Mouse (Mus musculus): Measurements from ENCODE around the gene Hps1.

Gene Hps1

GRCm38 (mm10) chr19:42755148-42755870, 24.5 kb downstream of the Hps1 start:
- in situ Hi-C loops (cut with MboI, MseI) = no loop called here

- in situ Hi-C loops (cut with MboI, MseI) = no loop called here
Measured at GRCm38 (mm10) chr19:42753141-42753917, 26.4 kb downstream of the Hps1 start.

GRCm38 (mm10) chr19:42752363-42752931, 27.3 kb downstream of the Hps1 start, which contains the start of gene Pyroxd2:
Pyroxd2 (minus strand) TSS chr19:42752775.
- in situ Hi-C loops (cut with MboI, MseI) = no loop called here

GRCm38 (mm10) chr19:42750196-42750595, 29.6 kb downstream of the Hps1 start:
- in situ Hi-C loops (cut with MboI, MseI) = no loop called here

- in situ Hi-C loops (cut with MboI, MseI) = no loop called here
Measured at GRCm38 (mm10) chr19:42746702-42747101, 33.1 kb downstream of the Hps1 start.

GRCm38 (mm10) chr19:42745869-42746224, 33.9 kb downstream of the Hps1 start:
- in situ Hi-C loops (cut with MboI, MseI) = no loop called here

- in situ Hi-C loops (cut with MboI, MseI) = no loop called here
Measured at GRCm38 (mm10) chr19:42745084-42745868, 34.5 kb downstream of the Hps1 start.

GRCm38 (mm10) chr19:42744162-42744586, 35.6 kb downstream of the Hps1 start:
- in situ Hi-C loops (cut with MboI, MseI) = no loop called here

GRCm38 (mm10) chr19:42743261-42743660, 36.5 kb downstream of the Hps1 start:
- in situ Hi-C loops (cut with MboI, MseI) = no loop called here

GRCm38 (mm10) chr19:42741884-42742283, 37.9 kb downstream of the Hps1 start:
- in situ Hi-C loops (cut with MboI, MseI) = no loop called here

- in situ Hi-C loops (cut with MboI, MseI) = no loop called here
Measured at GRCm38 (mm10) chr19:42740163-42740899, 39.4 kb downstream of the Hps1 start.

GRCm38 (mm10) chr19:42739734-42740133, 40.0 kb downstream of the Hps1 start:
- in situ Hi-C loops (cut with MboI, MseI) = no loop called here

GRCm38 (mm10) chr19:42737753-42738152, 42.0 kb downstream of the Hps1 start:
- in situ Hi-C loops (cut with MboI, MseI) = no loop called here

- in situ Hi-C loops (cut with MboI, MseI) = no loop called here
Measured at GRCm38 (mm10) chr19:42734982-42735381, 44.8 kb downstream of the Hps1 start.

- in situ Hi-C loops (cut with MboI, MseI) = loop anchor here (10.0 kb wide), 1 partner anchor 63 kb away; no protein-coding TSS in a partner anchor
Measured at GRCm38 (mm10) chr19:42727424-42727823, 52.4 kb downstream of the Hps1 start.

- in situ Hi-C loops (cut with MboI, MseI) = loop anchor here (10.0 kb wide), 1 partner anchor 62 kb away; no protein-coding TSS in a partner anchor
Measured at GRCm38 (mm10) chr19:42726766-42727165, 53.0 kb downstream of the Hps1 start.

- in situ Hi-C loops (cut with MboI, MseI) = loop anchor here (10.0 kb wide), 1 partner anchor 61 kb away; no protein-coding TSS in a partner anchor
Measured at GRCm38 (mm10) chr19:42725973-42726350, 53.8 kb downstream of the Hps1 start.

- in situ Hi-C loops (cut with MboI, MseI) = loop anchor here (10.0 kb wide), 1 partner anchor 61 kb away; no protein-coding TSS in a partner anchor
Measured at GRCm38 (mm10) chr19:42725056-42725972, 54.5 kb downstream of the Hps1 start.

GRCm38 (mm10) chr19:42723302-42723701, 56.5 kb downstream of the Hps1 start:
- in situ Hi-C loops (cut with MboI, MseI) = loop anchor here (10.0 to 25.0 kb wide), 2 partner anchors 59 to 986 kb away; partner anchors contain the start of gene Slit1

Data from T-helper 1 cell (primary cell).